Mouse (Mus musculus): ENCODE data around the gene Rcn1. TPM values are rescaled to one million over a fixed set of nuclear protein-coding genes. Genes with fewer than 3 reads are reported as not detected.

Rcn1 gene
- polyA plus RNA-seq, 1 experiment from 2014 or later: 129 TPM

GRCm38 (mm10) chr2:105375261-105375660, 23.9 kb downstream of the Rcn1 start:
- Histone ChIP-seq H3K27me3 (peaks cover 16% of the 10 kb centered on the region; the same call in 1 of the 2 replicates), H3K9me3 (replicated peaks) (no peaks in the 10 kb centered on the region), H3K9ac (no peak overlapping the region), H3K36me3 (no peaks in the 10 kb centered on the region), H3K4me2 (no peak overlapping the region), H3K4me1 (replicated peaks) (peaks cover 6% of the 10 kb centered on the region), H3K27ac (no peak overlapping the region), H3K4me3 (no peak overlapping the region)
- WGBS: 89% methylated on average over 7 of the region's 7 CpGs
- no peak for ATAC-seq (replicated peaks; ENCODE audit: insufficient number of reproducible peaks, insufficient read depth, low FRiP score, low read depth)

- Histone ChIP-seq H3K9me3 (replicated peaks) (no peaks in the 10 kb centered on the region), H3K4me2 (no peak overlapping the region), H3K4me3 (no peak overlapping the region), H3K4me1 (replicated peaks) (peaks cover 7% of the 10 kb centered on the region), H3K36me3 (no peaks in the 10 kb centered on the region), H3K9ac (no peak overlapping the region), H3K27ac (no peak overlapping the region), H3K27me3 (peaks cover 20% of the 10 kb centered on the region; the same call in 1 of the 2 replicates)
- 77% methylated on average over 11 of the region's 11 CpGs for WGBS
- ATAC-seq (replicated peaks; ENCODE audit: insufficient number of reproducible peaks, insufficient read depth, low FRiP score, low read depth): no peak
These were observed 25.5 kb downstream of the Rcn1 start for GRCm38 (mm10) chr2:105373658-105374057.

- H3K4me2 ChIP-seq: no peak overlapping the region
- H3K9ac ChIP-seq: no peak overlapping the region
- no peaks in the 10 kb centered on the region for H3K9me3 ChIP-seq (replicated peaks)
- peaks cover 7% of the 10 kb centered on the region for H3K4me1 ChIP-seq (replicated peaks)
- no peaks in the 10 kb centered on the region for H3K36me3 ChIP-seq
- no peak overlapping the region for H3K4me3 ChIP-seq
- H3K27me3 ChIP-seq: peaks cover 20% of the 10 kb centered on the region; the same call in 1 of the 2 replicates
- WGBS: 77% methylated on average over 5 of the region's 5 CpGs
- H3K27ac ChIP-seq: no peak overlapping the region
- ATAC-seq (replicated peaks; ENCODE audit: insufficient number of reproducible peaks, insufficient read depth, low FRiP score, low read depth): no peak
These were observed 26.4 kb downstream of the Rcn1 start for GRCm38 (mm10) chr2:105372727-105373126.

GRCm38 (mm10) chr2:105372156-105372555, 27.0 kb downstream of the Rcn1 start:
- no peak for ATAC-seq (replicated peaks; ENCODE audit: insufficient number of reproducible peaks, insufficient read depth, low FRiP score, low read depth)
- Histone ChIP-seq H3K4me3 (no peak overlapping the region), H3K9ac (no peak overlapping the region), H3K9me3 (replicated peaks) (no peaks in the 10 kb centered on the region), H3K4me1 (replicated peaks) (peaks cover 7% of the 10 kb centered on the region), H3K27me3 (peaks cover 24% of the 10 kb centered on the region; the same call in 1 of the 2 replicates), H3K27ac (no peak overlapping the region), H3K36me3 (no peaks in the 10 kb centered on the region), H3K4me2 (no peak overlapping the region)
- WGBS: 89% methylated on average over 6 of the region's 6 CpGs

GRCm38 (mm10) chr2:105370698-105371097, 28.4 kb downstream of the Rcn1 start:
- no peak overlapping the region for H3K9ac ChIP-seq
- no peaks in the 10 kb centered on the region for H3K36me3 ChIP-seq
- WGBS: 18% methylated on average over 14 of the region's 14 CpGs
- peak overlapping the region; percentile 28 for H3K4me3 ChIP-seq
- ATAC-seq (replicated peaks; ENCODE audit: insufficient number of reproducible peaks, insufficient read depth, low FRiP score, low read depth): no peak
- H3K27me3 ChIP-seq: peaks cover 24% of the 10 kb centered on the region; the same call in 1 of the 2 replicates
- no peaks in the 10 kb centered on the region for H3K9me3 ChIP-seq (replicated peaks)
- peak overlapping the region; percentile 58 for H3K4me2 ChIP-seq
- H3K27ac ChIP-seq: no peak overlapping the region
- peaks cover 7% of the 10 kb centered on the region for H3K4me1 ChIP-seq (replicated peaks)

GRCm38 (mm10) chr2:105370240-105370639, 28.9 kb downstream of the Rcn1 start:
- no peak for ATAC-seq (replicated peaks; ENCODE audit: insufficient number of reproducible peaks, insufficient read depth, low FRiP score, low read depth)
- Histone ChIP-seq H3K9ac (0 out of 2 replicates have a peak overlapping the region, but pooled peaks have one; percentile 25), H3K9me3 (replicated peaks) (no peaks in the 10 kb centered on the region), H3K27ac (no peak overlapping the region), H3K36me3 (no peaks in the 10 kb centered on the region), H3K4me3 (peak overlapping the region; percentile 28), H3K27me3 (peaks cover 24% of the 10 kb centered on the region; the same call in 1 of the 2 replicates), H3K4me1 (replicated peaks) (peaks cover 7% of the 10 kb centered on the region), H3K4me2 (peak overlapping the region; percentile 58)
- 17% methylated on average over 10 of the region's 10 CpGs for WGBS

- H3K4me3 ChIP-seq: no peak overlapping the region
- no peak overlapping the region for H3K27ac ChIP-seq
- no peaks in the 10 kb centered on the region for H3K9me3 ChIP-seq (replicated peaks)
- no peak overlapping the region for H3K9ac ChIP-seq
- H3K36me3 ChIP-seq: no peaks in the 10 kb centered on the region
- WGBS: 38% methylated on average over 4 of the region's 4 CpGs
- H3K27me3 ChIP-seq: peaks cover 15% of the 10 kb centered on the region; the same call in 1 of the 2 replicates
- no peak for ATAC-seq (replicated peaks; ENCODE audit: insufficient number of reproducible peaks, insufficient read depth, low FRiP score, low read depth)
- H3K4me1 ChIP-seq (replicated peaks): peaks cover 7% of the 10 kb centered on the region
- no peak overlapping the region for H3K4me2 ChIP-seq
These were observed 31.5 kb downstream of the Rcn1 start for GRCm38 (mm10) chr2:105367623-105368022.

GRCm38 (mm10) chr2:105358040-105358439, 41.1 kb downstream of the Rcn1 start:
- no peaks in the 10 kb centered on the region for H3K9me3 ChIP-seq (replicated peaks)
- H3K4me3 ChIP-seq: no peak overlapping the region
- H3K4me1 ChIP-seq (replicated peaks): peaks cover 12% of the 10 kb centered on the region
- ATAC-seq (replicated peaks; ENCODE audit: insufficient number of reproducible peaks, insufficient read depth, low FRiP score, low read depth): no peak
- H3K9ac ChIP-seq: no peak overlapping the region
- no peaks in the 10 kb centered on the region for H3K27me3 ChIP-seq
- 87% methylated on average over 3 of the region's 3 CpGs for WGBS
- H3K4me2 ChIP-seq: no peak overlapping the region
- no peak overlapping the region for H3K27ac ChIP-seq
- no peaks in the 10 kb centered on the region for H3K36me3 ChIP-seq

GRCm38 (mm10) chr2:105356791-105357190, 42.3 kb downstream of the Rcn1 start:
- Histone ChIP-seq H3K4me1 (replicated peaks) (peaks cover 12% of the 10 kb centered on the region), H3K9ac (no peak overlapping the region), H3K27me3 (no peaks in the 10 kb centered on the region), H3K27ac (no peak overlapping the region), H3K9me3 (replicated peaks) (no peaks in the 10 kb centered on the region), H3K36me3 (no peaks in the 10 kb centered on the region), H3K4me2 (no peak overlapping the region), H3K4me3 (no peak overlapping the region)
- 34% methylated on average over 5 of the region's 5 CpGs for WGBS
- no peak for ATAC-seq (replicated peaks; ENCODE audit: insufficient number of reproducible peaks, insufficient read depth, low FRiP score, low read depth)

- no peaks in the 10 kb centered on the region for H3K9me3 ChIP-seq (replicated peaks)
- H3K4me2 ChIP-seq: no peak overlapping the region
- H3K36me3 ChIP-seq: no peaks in the 10 kb centered on the region
- 73% methylated on average over 6 of the region's 6 CpGs for WGBS
- no peaks in the 10 kb centered on the region for H3K27me3 ChIP-seq
- ATAC-seq (replicated peaks; ENCODE audit: insufficient number of reproducible peaks, insufficient read depth, low FRiP score, low read depth): no peak
- H3K4me3 ChIP-seq: no peak overlapping the region
- no peak overlapping the region for H3K9ac ChIP-seq
- peaks cover 4% of the 10 kb centered on the region; the same call in 1 of the 2 replicates for H3K4me1 ChIP-seq (replicated peaks)
- no peak overlapping the region for H3K27ac ChIP-seq
These were observed 50.2 kb downstream of the Rcn1 start for GRCm38 (mm10) chr2:105348886-105349285.

- Histone ChIP-seq H3K9me3 (replicated peaks) (no peaks in the 10 kb centered on the region), H3K27ac (no peak overlapping the region), H3K4me1 (replicated peaks) (0 out of 2 replicates have a peak, but pooled peaks cover 1% of the 10 kb centered on the region), H3K4me2 (no peak overlapping the region), H3K4me3 (no peak overlapping the region), H3K36me3 (no peaks in the 10 kb centered on the region), H3K9ac (no peak overlapping the region), H3K27me3 (0 out of 2 replicates have a peak, but pooled peaks cover 7% of the 10 kb centered on the region)
- WGBS: 65% methylated on average over 3 of the region's 3 CpGs
- no peak for ATAC-seq (replicated peaks; ENCODE audit: insufficient number of reproducible peaks, insufficient read depth, low FRiP score, low read depth)
These were observed 59.1 kb downstream of the Rcn1 start for GRCm38 (mm10) chr2:105339993-105340392.

- ATAC-seq (replicated peaks; ENCODE audit: insufficient number of reproducible peaks, insufficient read depth, low FRiP score, low read depth): no peak
- Histone ChIP-seq H3K36me3 (no peaks in the 10 kb centered on the region), H3K4me1 (replicated peaks) (0 out of 2 replicates have a peak, but pooled peaks cover 2% of the 10 kb centered on the region), H3K27me3 (peaks cover 13% of the 10 kb centered on the region; the same call in 1 of the 2 replicates), H3K27ac (no peak overlapping the region), H3K9me3 (replicated peaks) (no peaks in the 10 kb centered on the region), H3K4me2 (no peak overlapping the region), H3K9ac (no peak overlapping the region), H3K4me3 (no peak overlapping the region)
- WGBS: 41% methylated on average over 8 of the region's 8 CpGs
These were observed 61.8 kb downstream of the Rcn1 start for GRCm38 (mm10) chr2:105337171-105337875.
